Mouse (Mus musculus): ENCODE data around the gene Sept14.

DNA sequence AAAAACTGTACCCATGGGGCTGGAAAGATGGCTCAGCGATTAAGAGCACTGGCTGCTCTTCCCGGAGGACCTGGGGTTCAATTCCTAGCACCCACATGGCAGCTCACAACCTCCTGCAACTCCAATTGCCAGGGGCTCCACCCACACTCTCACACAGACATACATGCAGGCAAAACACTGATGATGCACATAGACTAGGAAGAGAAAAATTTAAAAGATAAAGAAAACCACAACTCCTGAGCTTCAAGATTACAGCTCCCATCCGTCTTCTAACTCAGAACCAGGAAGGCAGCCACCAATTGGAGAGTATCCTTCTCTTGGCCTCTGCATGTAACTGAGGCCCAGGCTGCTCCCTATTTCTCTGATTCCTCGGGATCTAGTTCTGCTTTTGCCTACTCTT is 16.0 kb upstream of the Sept14 start:
- no peak for TF ChIP-seq GATA1 (IDR thresholded peaks at IDR 0.05; ENCODE audit: borderline replicate concordance, low read length)
- TF ChIP-seq FLI1 (IDR thresholded peaks at IDR 0.05; ENCODE audit: low read length), result no peak
